Mouse (Mus musculus): ENCODE results near the gene Tma7.

- TF ChIP-seq ETS1 (conservative IDR thresholded peaks at IDR 0.05; ENCODE audit: low read depth, low read length), result no peak
- TF ChIP-seq POLR2A (IDR thresholded peaks at IDR 0.05; ENCODE audit: low read depth, low read length), result no peak
These were observed 13.9 kb upstream of the Tma7 start for GRCm38 (mm10) chr9:109096251-109096661.

Measured in CH12.LX (cell line).